Mouse (Mus musculus) adrenal gland, adult 2 months (tissue): ENCODE measurements around the gene Arid1b. TPM values are rescaled to one million over a fixed set of nuclear protein-coding genes. Genes with fewer than 3 reads are reported as not detected.
A peak's percentile ranks its signal among the peaks of the same experiment; 100 is the strongest.

Experiments
- DNase-seq: peaks from one replicate; pipeline ENCODE4 v3.0.0; 2021
- polyA plus RNA-seq: library from polyadenylated mRNA; depleted of rRNA; stranded (reverse); fragments of >200 nt; gene quantifications from 2 replicates; pipeline ENCODE4 v1.2.3, GENCODE M21; 2012
- total RNA-seq, 2 experiments: library from RNA; stranded (reverse); gene quantifications; 2 replicates each; pipeline ENCODE4 v1.2.3; 2021

The Arid1b gene
- total and polyA plus RNA-seq, 3 experiments: 52.1 to 174 (median 83.8) TPM

- DNase-seq: no peak
Measured at GRCm38 (mm10) chr17:5210891-5211290, 216.8 kb downstream of the Arid1b start.

GRCm38 (mm10) chr17:5212166-5212565 lies 218.0 kb downstream of the Arid1b start:
- peak; percentile 86 for DNase-seq

- no peak for DNase-seq
Measured at GRCm38 (mm10) chr17:5213441-5213840, 219.3 kb downstream of the Arid1b start.

- DNase-seq: no peak
Measured at GRCm38 (mm10) chr17:5215352-5215751, 221.2 kb downstream of the Arid1b start.

GRCm38 (mm10) chr17:5216965-5217546 lies 222.9 kb downstream of the Arid1b start:
- no peak for DNase-seq

- DNase-seq: no peak
Measured at GRCm38 (mm10) chr17:5217852-5218845, 224.0 kb downstream of the Arid1b start.

- peak; percentile 64 for DNase-seq
Measured at GRCm38 (mm10) chr17:5218955-5219557, 224.9 kb downstream of the Arid1b start.

GRCm38 (mm10) chr17:5221041-5221440 lies 226.9 kb downstream of the Arid1b start:
- no peak for DNase-seq

GRCm38 (mm10) chr17:5221558-5221957 lies 227.4 kb downstream of the Arid1b start:
- DNase-seq: no peak

GRCm38 (mm10) chr17:5222827-5223226 lies 228.7 kb downstream of the Arid1b start:
- DNase-seq: no peak

GRCm38 (mm10) chr17:5224932-5225331 lies 230.8 kb downstream of the Arid1b start:
- no peak for DNase-seq

GRCm38 (mm10) chr17:5227136-5227535 lies 233.0 kb downstream of the Arid1b start:
- DNase-seq: no peak

GRCm38 (mm10) chr17:5227950-5228615 lies 234.0 kb downstream of the Arid1b start:
- no peak for DNase-seq

- DNase-seq: no peak
Measured at GRCm38 (mm10) chr17:5228616-5229250, 234.6 kb downstream of the Arid1b start.

GRCm38 (mm10) chr17:5230063-5230462 lies 235.9 kb downstream of the Arid1b start:
- no peak for DNase-seq

- no peak for DNase-seq
Measured at GRCm38 (mm10) chr17:5232180-5232579, 238.0 kb downstream of the Arid1b start.

- no peak for DNase-seq
Measured at GRCm38 (mm10) chr17:5233991-5234390, 239.9 kb downstream of the Arid1b start.

GRCm38 (mm10) chr17:5235057-5235456 lies 240.9 kb downstream of the Arid1b start:
- no peak for DNase-seq

- no peak for DNase-seq
Measured at GRCm38 (mm10) chr17:5237765-5238164, 243.6 kb downstream of the Arid1b start.

GRCm38 (mm10) chr17:5238387-5239245 lies 244.5 kb downstream of the Arid1b start:
- DNase-seq: peak; percentile 42

GRCm38 (mm10) chr17:5244526-5244925 lies 250.4 kb downstream of the Arid1b start:
- DNase-seq: no peak
